Mouse (Mus musculus) urinary bladder, postnatal 14 days (tissue): ENCODE data around the gene Gabbr2.

Source experiments
- DNase-seq: peaks from one replicate; pipeline ENCODE4 v3.0.0; 2021; ENCODE audit warnings: low spot score

Gene Gabbr2

GRCm38 (mm10) chr4:46915934-46916333, 75.7 kb downstream of the Gabbr2 start:
- DNase-seq: no peak

- no peak for DNase-seq
Measured at GRCm38 (mm10) chr4:46915476-46915875, 76.2 kb downstream of the Gabbr2 start.

- no peak for DNase-seq
Measured at GRCm38 (mm10) chr4:46914606-46915005, 77.1 kb downstream of the Gabbr2 start.

GRCm38 (mm10) chr4:46906036-46906691, 85.5 kb downstream of the Gabbr2 start:
- no peak for DNase-seq

- no peak for DNase-seq
Measured at GRCm38 (mm10) chr4:46905152-46905551, 86.5 kb downstream of the Gabbr2 start.

- no peak for DNase-seq
Measured at GRCm38 (mm10) chr4:46904129-46904528, 87.5 kb downstream of the Gabbr2 start.

GRCm38 (mm10) chr4:46898546-46898945, 93.1 kb downstream of the Gabbr2 start:
- DNase-seq: no peak

GRCm38 (mm10) chr4:46897634-46898399, 93.9 kb downstream of the Gabbr2 start:
- DNase-seq: no peak

GRCm38 (mm10) chr4:46894144-46894543, 97.5 kb downstream of the Gabbr2 start:
- no peak for DNase-seq

- no peak for DNase-seq
Measured at GRCm38 (mm10) chr4:46889175-46889574, 102.5 kb downstream of the Gabbr2 start.

GRCm38 (mm10) chr4:46885627-46886383, 105.9 kb downstream of the Gabbr2 start:
- DNase-seq: no peak

GRCm38 (mm10) chr4:46884132-46884531, 107.5 kb downstream of the Gabbr2 start:
- DNase-seq: no peak

GRCm38 (mm10) chr4:46883546-46883945, 108.1 kb downstream of the Gabbr2 start:
- DNase-seq: no peak

GRCm38 (mm10) chr4:46883047-46883446, 108.6 kb downstream of the Gabbr2 start:
- DNase-seq: no peak

GRCm38 (mm10) chr4:46881271-46881670, 110.4 kb downstream of the Gabbr2 start:
- DNase-seq: no peak

- DNase-seq: no peak
Measured at GRCm38 (mm10) chr4:46879943-46880342, 111.7 kb downstream of the Gabbr2 start.

- no peak for DNase-seq
Measured at GRCm38 (mm10) chr4:46872750-46873149, 118.9 kb downstream of the Gabbr2 start.

GRCm38 (mm10) chr4:46870157-46870556, 121.5 kb downstream of the Gabbr2 start:
- no peak for DNase-seq

- no peak for DNase-seq
Measured at GRCm38 (mm10) chr4:46869380-46869779, 122.3 kb downstream of the Gabbr2 start.

- DNase-seq: no peak
Measured at GRCm38 (mm10) chr4:46868921-46869320, 122.8 kb downstream of the Gabbr2 start.

- peak; percentile 28 for DNase-seq
Measured at GRCm38 (mm10) chr4:46868181-46868580, 123.5 kb downstream of the Gabbr2 start.

GRCm38 (mm10) chr4:46867779-46868178, 123.9 kb downstream of the Gabbr2 start:
- DNase-seq: no peak

- no peak for DNase-seq
Measured at GRCm38 (mm10) chr4:46866070-46866469, 125.6 kb downstream of the Gabbr2 start.
